In the genomic region with DNA sequence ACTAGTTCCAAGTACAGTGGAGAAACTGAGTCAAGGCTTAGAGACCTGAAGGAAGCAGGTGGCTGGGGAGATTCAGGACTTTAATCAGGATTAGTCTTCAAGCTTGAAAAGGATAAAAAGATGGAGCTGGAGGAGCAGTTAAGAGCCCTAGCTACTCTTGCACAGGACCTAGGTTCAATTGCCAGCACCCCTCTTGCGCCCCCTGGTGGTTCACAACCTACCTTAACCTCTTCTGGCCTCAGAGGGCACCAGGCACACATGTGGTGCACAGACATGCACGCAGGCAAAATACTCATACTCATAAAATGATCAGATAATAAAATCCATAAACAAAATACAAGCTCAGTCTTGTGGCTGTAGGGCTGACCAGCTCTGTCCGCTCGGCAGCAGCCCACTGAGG, we compare ENCODE assay signal across 8 mouse cellular contexts. TPM values are rescaled to one million over a fixed set of nuclear protein-coding genes. Genes with fewer than 3 reads are reported as not detected.
A peak's percentile ranks its signal among the peaks of the same experiment; 100 is the strongest.
DNase-seq lines count a peak whose midpoint lies in the region; ATAC-seq lines count a peak whose summit lies in the region.

No protein-coding gene starts in this region.

- no peak overlapping the region for H3K9ac ChIP-seq in midbrain, embryonic 14.5 days (replicated peaks; ENCODE audit: low read length)
- H3K9ac ChIP-seq in midbrain, embryonic 16.5 days (ENCODE audit: low read depth, low read length): no peak overlapping the region
- H3K9ac ChIP-seq in embryonic facial prominence, embryonic 14.5 days (ENCODE audit: low read depth, low read length): no peak overlapping the region
- H3K9ac ChIP-seq in limb, embryonic 12.5 days (replicated peaks): no peak overlapping the region

- 56% methylated on average over 4 of the region's 4 CpGs for WGBS in midbrain, embryonic 14.5 days
- 60% methylated on average over 4 of the region's 4 CpGs for WGBS in midbrain, embryonic 16.5 days
- 42% methylated on average over 4 of the region's 4 CpGs for WGBS in embryonic facial prominence, embryonic 14.5 days
- 39% methylated on average over 4 of the region's 4 CpGs for WGBS in limb, embryonic 12.5 days

- H3K27me3 ChIP-seq in midbrain, embryonic 14.5 days (ENCODE audit: control insufficient read depth, insufficient read depth, low read length): no peaks in the 10 kb centered on the region
- H3K27me3 ChIP-seq in midbrain, embryonic 16.5 days (ENCODE audit: control insufficient read depth, insufficient read depth, low read depth, low read length): no peaks in the 10 kb centered on the region
- H3K27me3 ChIP-seq in embryonic facial prominence, embryonic 14.5 days (replicated peaks; ENCODE audit: control insufficient read depth, insufficient read depth, low read length): no peaks in the 10 kb centered on the region
- no peaks in the 10 kb centered on the region for H3K27me3 ChIP-seq in limb, embryonic 12.5 days

- H3K27ac ChIP-seq in midbrain, embryonic 14.5 days (replicated peaks; ENCODE audit: low read depth, low read length): no peak overlapping the region
- no peak overlapping the region for H3K27ac ChIP-seq in midbrain, embryonic 16.5 days (ENCODE audit: low read length)
- H3K27ac ChIP-seq in embryonic facial prominence, embryonic 14.5 days (replicated peaks; ENCODE audit: low read depth, low read length): no peak overlapping the region
- H3K27ac ChIP-seq in limb, embryonic 12.5 days: no peak overlapping the region

- no peaks in the 10 kb centered on the region for H3K36me3 ChIP-seq in midbrain, embryonic 14.5 days (ENCODE audit: control insufficient read depth, insufficient read depth, low read length)
- H3K36me3 ChIP-seq in midbrain, embryonic 16.5 days (ENCODE audit: control insufficient read depth, insufficient read depth, low read length): no peaks in the 10 kb centered on the region
- no peaks in the 10 kb centered on the region for H3K36me3 ChIP-seq in embryonic facial prominence, embryonic 14.5 days (ENCODE audit: control insufficient read depth, insufficient read depth, low read length)
- H3K36me3 ChIP-seq in limb, embryonic 12.5 days: no peaks in the 10 kb centered on the region

- DNase-seq in midbrain, embryonic 14.5 days: peak; percentile 68
- DNase-seq in adrenal gland, postnatal 14 days: peak; percentile 89
- DNase-seq in embryonic facial prominence, embryonic 14.5 days (ENCODE audit: low spot score): peak; percentile 53
- DNase-seq in induced T-regulatory cell, adult 2 months (ENCODE audit: low read depth): peak; percentile 85
- peak; percentile 62 to 74 for DNase-seq in thymus, postnatal 36 days

- no peak overlapping the region for H3K4me2 ChIP-seq in midbrain, embryonic 14.5 days (ENCODE audit: low read length)
- H3K4me2 ChIP-seq in midbrain, embryonic 16.5 days (ENCODE audit: low read length): no peak overlapping the region
- H3K4me2 ChIP-seq in embryonic facial prominence, embryonic 14.5 days (ENCODE audit: low read depth, low read length): no peak overlapping the region
- no peak overlapping the region for H3K4me2 ChIP-seq in limb, embryonic 12.5 days

- H3K9me3 ChIP-seq in midbrain, embryonic 14.5 days (ENCODE audit: control insufficient read depth, low read length): no peaks in the 10 kb centered on the region
- no peaks in the 10 kb centered on the region for H3K9me3 ChIP-seq in midbrain, embryonic 16.5 days (replicated peaks; ENCODE audit: control insufficient read depth, low read length, poor library complexity, severe bottlenecking)
- no peaks in the 10 kb centered on the region for H3K9me3 ChIP-seq in embryonic facial prominence, embryonic 14.5 days (ENCODE audit: control insufficient read depth, low read length)
- H3K9me3 ChIP-seq in limb, embryonic 12.5 days: no peaks in the 10 kb centered on the region

- no peaks in the 10 kb centered on the region for H3K4me1 ChIP-seq in midbrain, embryonic 14.5 days (ENCODE audit: control insufficient read depth, insufficient read depth, low read length)
- H3K4me1 ChIP-seq in midbrain, embryonic 16.5 days (ENCODE audit: control insufficient read depth, insufficient read depth, low read length): peaks cover 4% of the 10 kb centered on the region; the same call in 1 of the 2 replicates
- no peaks in the 10 kb centered on the region; the same call in 1 of the 2 replicates for H3K4me1 ChIP-seq in embryonic facial prominence, embryonic 14.5 days (ENCODE audit: control insufficient read depth, insufficient read depth, low read length)
- H3K4me1 ChIP-seq in limb, embryonic 12.5 days (replicated peaks): no peaks in the 10 kb centered on the region; the same call in 1 of the 2 replicates

- H3K4me3 ChIP-seq in midbrain, embryonic 14.5 days (replicated peaks; ENCODE audit: low read depth, low read length): no peak overlapping the region
- no peak overlapping the region for H3K4me3 ChIP-seq in midbrain, embryonic 16.5 days (ENCODE audit: low read depth, low read length)
- no peak overlapping the region for H3K4me3 ChIP-seq in embryonic facial prominence, embryonic 14.5 days (ENCODE audit: low read depth, low read length)
- H3K4me3 ChIP-seq in limb, embryonic 12.5 days (replicated peaks): no peak overlapping the region

- no peak for ATAC-seq in midbrain, embryonic 14.5 days (ENCODE audit: low FRiP score, low TSS enrichment)
- ATAC-seq in midbrain, embryonic 16.5 days: no peak
- no peak for ATAC-seq in embryonic facial prominence, embryonic 14.5 days (ENCODE audit: low read depth)
- 0 out of 2 replicates have a peak, but pooled peaks have one; percentile 44 for ATAC-seq in limb, embryonic 12.5 days (ENCODE audit: insufficient number of reproducible peaks, insufficient read depth, low FRiP score, low TSS enrichment, low read depth)
- ATAC-seq in neutrophil, adult 5-6 weeks (ENCODE audit: extremely low read depth, insufficient number of reproducible peaks, low FRiP score, poor library complexity, severe bottlenecking): peak; percentile 63; the same call in 1 of the 2 replicates

RNA-seq across cellular contexts. Expression of gene Psmd7, which starts 15.8 kb away (rescaled TPM):
- 233 and 237 TPM in 2 replicates for polyA plus RNA-seq in midbrain, embryonic 14.5 days (2014; fragmentation: Nextera tagmentation; extraction: Ambion mirVana)
- 237 and 251 TPM in 2 replicates for polyA plus RNA-seq in midbrain, embryonic 16.5 days (2015; fragmentation: Nextera tagmentation; extraction: Ambion mirVana)
- 98.0 and 98.6 TPM in 2 replicates for total RNA-seq in adrenal gland, postnatal 14 days (2021)
- 252 and 269 TPM in 2 replicates for polyA plus RNA-seq in embryonic facial prominence, embryonic 14.5 days (2014; fragmentation: Nextera tagmentation; extraction: Ambion mirVana)
- polyA plus RNA-seq in limb, embryonic 12.5 days (2016; fragmentation: Nextera tagmentation; extraction: Ambion mirVana): 382 and 395 TPM in 2 replicates
- 39.7 and 42.4 TPM in 2 replicates for total RNA-seq in neutrophil, adult 5-6 weeks (2017)

Comparison
In these comparisons a context has a peak if more than half of its experiments do, and no peak if none do; other contexts are left out.
1. ATAC-seq: peak in limb, embryonic 12.5 days (single experiment) and neutrophil, adult 5-6 weeks (single experiment); none in midbrain, embryonic 14.5 days (single experiment), midbrain, embryonic 16.5 days (single experiment) and embryonic facial prominence, embryonic 14.5 days (single experiment).
2. Peak in every context shown above with its lines, with median percentiles within 50 percentile points of each other: DNase-seq.